Mouse (Mus musculus): ENCODE measurements around the gene Unc5c. TPM values are rescaled to one million over a fixed set of nuclear protein-coding genes. Genes with fewer than 3 reads are reported as not detected.

Gene Unc5c
- polyA plus RNA-seq, 1 experiment = 0.22 TPM

DNA sequence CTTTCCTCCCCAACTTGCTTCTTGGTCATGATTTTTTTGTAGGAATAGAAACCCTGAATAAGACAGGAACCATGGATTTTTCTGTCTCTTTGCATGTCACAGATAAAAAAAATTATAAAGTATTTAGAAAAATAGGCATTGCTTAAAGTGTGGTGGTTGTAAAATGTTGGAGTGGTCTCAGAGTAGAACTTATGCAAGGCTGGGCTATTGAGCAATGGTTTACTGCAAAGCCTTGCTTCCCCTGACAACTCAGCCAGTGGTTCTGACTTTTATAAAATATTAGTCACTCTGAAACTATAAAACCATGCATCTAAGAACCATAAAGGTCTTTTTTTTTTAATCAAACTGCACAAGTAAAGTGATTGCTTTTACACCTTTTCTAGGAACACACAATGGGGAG lies 280.3 kb downstream of the Unc5c start:
- TF ChIP-seq CTCF (IDR thresholded peaks at IDR 0.05; ENCODE audit: control insufficient read depth, insufficient read depth, insufficient replicate concordance, low read depth, low read length) (no peak), POLR2A (IDR thresholded peaks at IDR 0.05; ENCODE audit: control insufficient read depth, low read depth, low read length) (no peak)
- Histone ChIP-seq H3K27me3 (ENCODE audit: control insufficient read depth, insufficient read depth, low read length) (no peaks in the 10 kb centered on the region), H3K36me3 (ENCODE audit: control insufficient read depth, insufficient read depth, low read length) (no peaks in the 10 kb centered on the region), H3K4me3 (ENCODE audit: control insufficient read depth, low read depth, low read length) (no peak overlapping the region), H3K4me1 (ENCODE audit: control insufficient read depth, insufficient read depth, low read length) (no peaks in the 10 kb centered on the region), H3K27ac (ENCODE audit: control insufficient read depth, insufficient read depth, low read depth, low read length) (no peak overlapping the region)

- Histone ChIP-seq H3K27me3 (ENCODE audit: control insufficient read depth, insufficient read depth, low read length) (no peaks in the 10 kb centered on the region), H3K27ac (ENCODE audit: control insufficient read depth, insufficient read depth, low read depth, low read length) (no peak overlapping the region), H3K4me1 (ENCODE audit: control insufficient read depth, insufficient read depth, low read length) (no peaks in the 10 kb centered on the region), H3K4me3 (ENCODE audit: control insufficient read depth, low read depth, low read length) (no peak overlapping the region), H3K36me3 (ENCODE audit: control insufficient read depth, insufficient read depth, low read length) (no peaks in the 10 kb centered on the region)
- no peak for TF ChIP-seq POLR2A (IDR thresholded peaks at IDR 0.05; ENCODE audit: control insufficient read depth, low read depth, low read length)
- TF ChIP-seq CTCF (IDR thresholded peaks at IDR 0.05; ENCODE audit: control insufficient read depth, insufficient read depth, insufficient replicate concordance, low read depth, low read length) = no peak
Observed at GRCm38 (mm10) chr3:141748694-141749381, 283.8 kb downstream of the Unc5c start.

DNA sequence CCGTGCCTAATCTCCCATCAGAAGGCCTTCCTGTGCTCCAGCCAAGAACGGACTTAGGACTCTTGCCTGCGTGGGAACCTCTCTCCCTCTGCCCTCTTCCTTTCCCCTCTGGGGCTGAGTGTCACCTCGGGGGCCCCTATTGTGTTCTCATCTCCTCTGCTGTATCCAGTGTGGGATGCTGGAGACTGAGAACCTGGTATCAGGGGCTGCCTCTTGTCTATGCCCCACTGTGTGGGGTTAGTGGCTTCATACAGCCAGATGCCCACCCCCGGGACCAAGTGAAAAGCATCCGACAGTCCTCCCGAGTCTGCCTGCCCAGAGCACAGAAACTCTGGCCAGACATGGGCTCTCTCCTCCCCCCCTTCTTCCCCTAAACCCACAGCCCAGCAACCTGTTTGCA lies 287.2 kb downstream of the Unc5c start:
- no peak overlapping the region for H3K27ac ChIP-seq (ENCODE audit: control insufficient read depth, insufficient read depth, low read depth, low read length)
- no peak overlapping the region for H3K4me3 ChIP-seq (ENCODE audit: control insufficient read depth, low read depth, low read length)
- no peaks in the 10 kb centered on the region for H3K4me1 ChIP-seq (ENCODE audit: control insufficient read depth, insufficient read depth, low read length)
- no peaks in the 10 kb centered on the region for H3K27me3 ChIP-seq (ENCODE audit: control insufficient read depth, insufficient read depth, low read length)
- H3K36me3 ChIP-seq (ENCODE audit: control insufficient read depth, insufficient read depth, low read length) = no peaks in the 10 kb centered on the region
- TF ChIP-seq POLR2A (IDR thresholded peaks at IDR 0.05; ENCODE audit: control insufficient read depth, low read depth, low read length) (no peak), CTCF (IDR thresholded peaks at IDR 0.05; ENCODE audit: control insufficient read depth, insufficient read depth, insufficient replicate concordance, low read depth, low read length) (no peak)

DNA sequence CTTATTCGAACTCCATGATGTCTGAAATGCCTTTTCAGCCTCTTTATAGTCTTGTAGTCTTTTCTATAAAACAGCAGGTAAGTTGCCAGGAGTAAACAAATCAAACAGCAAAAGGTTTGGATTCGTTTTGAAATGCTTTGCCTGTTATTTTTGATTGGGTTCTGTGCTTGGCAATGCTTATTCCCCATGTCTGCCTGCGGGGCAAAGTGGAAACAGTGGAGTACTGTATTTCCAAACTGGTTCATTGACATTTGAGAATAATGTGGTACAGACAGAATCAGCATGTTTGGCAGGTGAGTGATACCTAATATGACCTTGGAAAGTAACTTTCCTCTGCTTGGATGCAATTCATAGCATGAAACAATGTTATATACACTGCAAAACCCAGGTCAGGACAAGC lies 292.2 kb downstream of the Unc5c start:
- TF ChIP-seq POLR2A (IDR thresholded peaks at IDR 0.05; ENCODE audit: control insufficient read depth, low read depth, low read length) = no peak
- no peak for TF ChIP-seq CTCF (IDR thresholded peaks at IDR 0.05; ENCODE audit: control insufficient read depth, insufficient read depth, insufficient replicate concordance, low read depth, low read length)
- Histone ChIP-seq H3K36me3 (ENCODE audit: control insufficient read depth, insufficient read depth, low read length) (no peaks in the 10 kb centered on the region), H3K4me1 (ENCODE audit: control insufficient read depth, insufficient read depth, low read length) (no peaks in the 10 kb centered on the region), H3K27ac (ENCODE audit: control insufficient read depth, insufficient read depth, low read depth, low read length) (no peak overlapping the region), H3K27me3 (ENCODE audit: control insufficient read depth, insufficient read depth, low read length) (no peaks in the 10 kb centered on the region), H3K4me3 (ENCODE audit: control insufficient read depth, low read depth, low read length) (no peak overlapping the region)

- H3K27me3 ChIP-seq (ENCODE audit: control insufficient read depth, insufficient read depth, low read length) = no peaks in the 10 kb centered on the region
- no peak for TF ChIP-seq CTCF (IDR thresholded peaks at IDR 0.05; ENCODE audit: control insufficient read depth, insufficient read depth, insufficient replicate concordance, low read depth, low read length)
- no peak for TF ChIP-seq POLR2A (IDR thresholded peaks at IDR 0.05; ENCODE audit: control insufficient read depth, low read depth, low read length)
- no peaks in the 10 kb centered on the region for H3K4me1 ChIP-seq (ENCODE audit: control insufficient read depth, insufficient read depth, low read length)
- H3K27ac ChIP-seq (ENCODE audit: control insufficient read depth, insufficient read depth, low read depth, low read length) = no peak overlapping the region
- H3K36me3 ChIP-seq (ENCODE audit: control insufficient read depth, insufficient read depth, low read length) = no peaks in the 10 kb centered on the region
- no peak overlapping the region for H3K4me3 ChIP-seq (ENCODE audit: control insufficient read depth, low read depth, low read length)
Observed at GRCm38 (mm10) chr3:141778411-141778919, 313.4 kb downstream of the Unc5c start.

- H3K4me1 ChIP-seq (ENCODE audit: control insufficient read depth, insufficient read depth, low read length) = no peaks in the 10 kb centered on the region
- TF ChIP-seq POLR2A (IDR thresholded peaks at IDR 0.05; ENCODE audit: control insufficient read depth, low read depth, low read length) = no peak
- no peak for TF ChIP-seq CTCF (IDR thresholded peaks at IDR 0.05; ENCODE audit: control insufficient read depth, insufficient read depth, insufficient replicate concordance, low read depth, low read length)
- no peak overlapping the region for H3K4me3 ChIP-seq (ENCODE audit: control insufficient read depth, low read depth, low read length)
- H3K27me3 ChIP-seq (ENCODE audit: control insufficient read depth, insufficient read depth, low read length) = no peaks in the 10 kb centered on the region
- no peaks in the 10 kb centered on the region for H3K36me3 ChIP-seq (ENCODE audit: control insufficient read depth, insufficient read depth, low read length)
- H3K27ac ChIP-seq (ENCODE audit: control insufficient read depth, insufficient read depth, low read depth, low read length) = no peak overlapping the region
Observed at GRCm38 (mm10) chr3:141779186-141779585, 314.2 kb downstream of the Unc5c start.

- H3K4me3 ChIP-seq (ENCODE audit: control insufficient read depth, low read depth, low read length) = no peak overlapping the region
- no peak overlapping the region for H3K27ac ChIP-seq (ENCODE audit: control insufficient read depth, insufficient read depth, low read depth, low read length)
- no peaks in the 10 kb centered on the region for H3K4me1 ChIP-seq (ENCODE audit: control insufficient read depth, insufficient read depth, low read length)
- no peaks in the 10 kb centered on the region for H3K36me3 ChIP-seq (ENCODE audit: control insufficient read depth, insufficient read depth, low read length)
- no peak for TF ChIP-seq CTCF (IDR thresholded peaks at IDR 0.05; ENCODE audit: control insufficient read depth, insufficient read depth, insufficient replicate concordance, low read depth, low read length)
- TF ChIP-seq POLR2A (IDR thresholded peaks at IDR 0.05; ENCODE audit: control insufficient read depth, low read depth, low read length) = no peak
- no peaks in the 10 kb centered on the region for H3K27me3 ChIP-seq (ENCODE audit: control insufficient read depth, insufficient read depth, low read length)
Observed at GRCm38 (mm10) chr3:141782553-141782952, 317.5 kb downstream of the Unc5c start.

Measured in testis, adult 2 months (tissue).